Mouse (Mus musculus) MEL (cell line): ENCODE results near the gene Snrnp48. TPM values are rescaled to one million over a fixed set of nuclear protein-coding genes. Genes with fewer than 3 reads are reported as not detected.

ENCODE experiments used
- DNase-seq: peaks from one replicate; pipeline ENCODE4 v3.0.0; 2011; ENCODE audit warnings: low read depth, low spot score
- H3K27ac ChIP-seq: 2 replicates; pipeline ENCODE4 v1.5.1; 2012; ENCODE audit warnings: low read depth, mild to moderate bottlenecking, control low read depth, low read length, moderate library complexity; ENCODE audit not compliant: control insufficient read depth
- H3K27me3 ChIP-seq, 2 experiments: fragments of 150-350 bp in 1 of 2; sonication (generic) in 1 of 2; 2 replicates each; pipeline ENCODE4 v1.6.1; 2012; ENCODE audit warnings: low read length in 2 of 2, mild to moderate bottlenecking in 2 of 2, improper control_type of control experiment in 1 of 2, moderate library complexity in 1 of 2; ENCODE audit not compliant: insufficient read depth in 2 of 2, control insufficient read depth in 1 of 2
- H3K36me3 ChIP-seq, 2 experiments: 2 replicates each; pipeline ENCODE4 v1.6.1; 2012 to 2014; ENCODE audit warnings: low read length in 2 of 2, improper control_type of control experiment in 1 of 2, inconsistent platforms in 1 of 2, mild to moderate bottlenecking in 1 of 2; ENCODE audit not compliant: insufficient read depth in 2 of 2, control insufficient read depth in 1 of 2
- H3K4me1 ChIP-seq, 2 experiments: fragments of 150-350 bp in 1 of 2; sonication (generic) in 1 of 2; 2 replicates each; pipeline ENCODE4 v1.6.1; 2012; ENCODE audit warnings: low read length in 2 of 2, improper control_type of control experiment in 1 of 2, mild to moderate bottlenecking in 1 of 2; ENCODE audit not compliant: insufficient read depth in 2 of 2, control insufficient read depth in 1 of 2
- H3K4me3 ChIP-seq, 2 experiments: fragments of 150-350 bp in 1 of 2; sonication (generic) in 1 of 2; 2 replicates each; pipeline ENCODE4 v1.5.1; 2012; ENCODE audit warnings: low read depth in 2 of 2, low read length in 2 of 2, mild to moderate bottlenecking in 2 of 2, moderate library complexity in 2 of 2, control low read depth in 1 of 2, improper control_type of control experiment in 1 of 2; ENCODE audit not compliant: control insufficient read depth in 1 of 2, insufficient read depth in 1 of 2
- H3K79me2 ChIP-seq: 2 replicates; pipeline ENCODE4 v1.6.1; 2012; ENCODE audit warnings: mild to moderate bottlenecking, low read length, moderate library complexity; ENCODE audit not compliant: control insufficient read depth, poor library complexity, insufficient read depth
- H3K9ac ChIP-seq: 2 replicates; pipeline ENCODE4 v1.6.1; 2012; ENCODE audit warnings: low read depth, mild to moderate bottlenecking, control low read depth, low read length, moderate library complexity; ENCODE audit not compliant: control insufficient read depth, poor library complexity, severe bottlenecking
- H3K9me3 ChIP-seq: fragments of 150-350 bp; sonication (generic); replicated peaks from 2 replicates; pipeline ENCODE4 v1.6.1; 2012; ENCODE audit warnings: mild to moderate bottlenecking, low read length, improper control_type of control experiment, moderate library complexity; ENCODE audit not compliant: insufficient read depth
- BHLHE40 ChIP-seq: IDR thresholded peaks from 2 replicates; pipeline ENCODE4 v1.6.1; 2012; ENCODE audit warnings: low read depth, mild to moderate bottlenecking, inconsistent platforms, low read length, improper control_type of control experiment, borderline replicate concordance
- CHD1 ChIP-seq: IDR thresholded peaks from 2 replicates; pipeline ENCODE4 v1.6.1; 2012; ENCODE audit warnings: low read depth, mild to moderate bottlenecking, inconsistent platforms, low read length, improper control_type of control experiment
- ELF1 ChIP-seq: IDR thresholded peaks from 2 replicates; pipeline ENCODE4 v1.6.1; 2014; ENCODE audit warnings: low read depth, mild to moderate bottlenecking, inconsistent platforms, low read length, improper control_type of control experiment, moderate library complexity
- ETS1 ChIP-seq: IDR thresholded peaks from 2 replicates; pipeline ENCODE4 v1.6.1; 2012; ENCODE audit warnings: low read depth, mild to moderate bottlenecking, inconsistent platforms, low read length, improper control_type of control experiment, moderate library complexity
- GABPA ChIP-seq: IDR thresholded peaks from 2 replicates; pipeline ENCODE4 v1.6.1; 2012; ENCODE audit warnings: low read depth, mild to moderate bottlenecking, inconsistent platforms, low read length, improper control_type of control experiment, moderate library complexity
- GATA1 ChIP-seq: IDR thresholded peaks from 2 replicates; pipeline ENCODE4 v1.6.1; 2011; ENCODE audit warnings: low read depth, low read length, improper control_type of control experiment
- JUND ChIP-seq: IDR thresholded peaks from 2 replicates; pipeline ENCODE4 v1.6.1; 2011; ENCODE audit warnings: low read depth, mild to moderate bottlenecking, improper control_type of control experiment, low read length
- MAX ChIP-seq: IDR thresholded peaks from 2 replicates; pipeline ENCODE4 v1.6.1; 2011; ENCODE audit warnings: low read length, improper control_type of control experiment
- MAZ ChIP-seq: IDR thresholded peaks from 2 replicates; pipeline ENCODE4 v1.6.1; 2012; ENCODE audit warnings: low read depth, mild to moderate bottlenecking, inconsistent platforms, low read length, improper control_type of control experiment
- MEF2A ChIP-seq: IDR thresholded peaks from 2 replicates; pipeline ENCODE4 v1.6.1; 2014; ENCODE audit warnings: low read depth, mild to moderate bottlenecking, inconsistent platforms, low read length, improper control_type of control experiment; ENCODE audit not compliant: poor library complexity, insufficient replicate concordance, severe bottlenecking; ENCODE audit errors: extremely low read depth
- MXI1 ChIP-seq: IDR thresholded peaks from 2 replicates; pipeline ENCODE4 v1.6.1; 2011; ENCODE audit warnings: mild to moderate bottlenecking, low read depth, low read length, improper control_type of control experiment
- MYB ChIP-seq: IDR thresholded peaks from 2 replicates; pipeline ENCODE4 v1.6.1; 2011; ENCODE audit warnings: mild to moderate bottlenecking, low read depth, low read length, improper control_type of control experiment
- MYC ChIP-seq: IDR thresholded peaks from 2 replicates; pipeline ENCODE4 v1.6.1; 2011; ENCODE audit warnings: low read depth, mild to moderate bottlenecking, low read length, improper control_type of control experiment, moderate library complexity
- NELFE ChIP-seq: IDR thresholded peaks from 2 replicates; pipeline ENCODE4 v1.6.1; 2011; ENCODE audit warnings: low read depth, low read length, improper control_type of control experiment
- NRF1 ChIP-seq: IDR thresholded peaks from 2 replicates; pipeline ENCODE4 v1.6.1; 2014; ENCODE audit warnings: low read depth, mild to moderate bottlenecking, inconsistent platforms, low read length, improper control_type of control experiment, moderate library complexity; ENCODE audit not compliant: poor library complexity, insufficient read depth, severe bottlenecking
- POLR2AphosphoS2 ChIP-seq: IDR thresholded peaks from 2 replicates; pipeline ENCODE4 v1.6.1; 2011; ENCODE audit warnings: low read length, improper control_type of control experiment
- POLR2AphosphoS5 ChIP-seq: IDR thresholded peaks from 2 replicates; pipeline ENCODE4 v1.6.1; 2012; ENCODE audit warnings: low read depth, borderline replicate concordance, mild to moderate bottlenecking, inconsistent platforms, low read length, moderate library complexity, mixed read lengths
- USF1 ChIP-seq: IDR thresholded peaks from 2 replicates; pipeline ENCODE4 v1.6.1; 2014; ENCODE audit warnings: low read depth, mild to moderate bottlenecking, inconsistent platforms, low read length, improper control_type of control experiment, moderate library complexity
- USF2 ChIP-seq, 2 experiments: IDR thresholded peaks; 2 replicates each; pipeline ENCODE4 v1.6.1; 2011 to 2012; ENCODE audit warnings: improper control_type of control experiment in 2 of 2, low read length in 2 of 2, borderline replicate concordance in 1 of 2, inconsistent platforms in 1 of 2, low read depth in 1 of 2, mild to moderate bottlenecking in 1 of 2; ENCODE audit not compliant: insufficient read depth in 1 of 2
- ZNF384 ChIP-seq: IDR thresholded peaks from 2 replicates; pipeline ENCODE4 v1.6.1; 2012; ENCODE audit warnings: low read depth, mild to moderate bottlenecking, inconsistent platforms, low read length, improper control_type of control experiment
- polyA plus RNA-seq, 2 experiments: library from polyadenylated mRNA; stranded (reverse) in 1 of 2; unstranded in 1 of 2; fragments of >175 nt in 1 of 2; fragments of >200 nt in 1 of 2; gene quantifications; 2 replicates each; pipeline versions ENCODE4 v1.2.1 to v1.2.4; 2012; ENCODE audit warnings: low replicate concordance in 2 of 2, low read depth in 1 of 2; ENCODE audit not compliant: insufficient read length in 2 of 2, insufficient read depth in 1 of 2, missing spikeins in 1 of 2
- total RNA-seq: library from RNA; depleted of rRNA; stranded (reverse); fragments of 300-350 nt; gene quantifications from 2 replicates; pipeline ENCODE4 v1.2.3, GENCODE M21; 2012

Snrnp48 gene
- total and polyA plus RNA-seq, 3 experiments, result 60.4 to 134 (median 63.2) TPM

DNA sequence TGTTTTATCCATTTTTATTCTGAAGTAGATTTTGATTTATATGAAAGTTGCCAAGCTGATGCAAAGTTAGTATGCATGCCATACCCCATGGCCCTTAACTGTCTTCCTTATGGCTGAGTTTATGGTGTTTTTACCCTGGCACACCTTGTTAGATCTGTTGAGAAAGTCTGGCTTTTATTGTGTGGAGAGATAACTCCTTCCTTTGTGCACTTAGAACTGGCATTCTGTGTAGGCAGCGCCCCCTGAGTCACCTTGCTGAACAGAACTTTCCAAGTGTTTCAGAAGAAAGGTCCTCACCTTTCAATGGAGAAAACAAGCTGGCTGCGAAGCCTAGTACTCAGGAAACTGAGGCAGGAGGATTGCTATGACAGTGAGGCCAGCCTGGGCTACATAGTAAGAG, 42.7 kb upstream of the Snrnp48 start:
- TF ChIP-seq ETS1, result no peak
- no peak for TF ChIP-seq ZNF384
- no peak for TF ChIP-seq POLR2AphosphoS5
- TF ChIP-seq GATA1, result no peak
- no peak for TF ChIP-seq GABPA
- TF ChIP-seq CHD1, result no peak
- TF ChIP-seq USF1, result no peak
- no peak for TF ChIP-seq BHLHE40
- TF ChIP-seq NRF1, result no peak
- no peak for TF ChIP-seq MEF2A
- no peak for TF ChIP-seq POLR2AphosphoS2
- no peak for TF ChIP-seq MYB
- no peak for TF ChIP-seq NELFE
- TF ChIP-seq MYC, result no peak
- no peak for TF ChIP-seq MAX
- no peak for TF ChIP-seq ELF1
- TF ChIP-seq, all 39 proteins: peak for 0
- no peaks in the 10 kb centered on the region for H3K79me2 ChIP-seq
- H3K9me3 ChIP-seq, result no peaks in the 10 kb centered on the region
- no peaks in the 10 kb centered on the region for H3K36me3 ChIP-seq
- H3K27me3 ChIP-seq, result peaks cover 4 to 9% of the 10 kb centered on the region in 2 experiments
- no peak overlapping the region for H3K9ac ChIP-seq
- no peak overlapping the region for H3K4me3 ChIP-seq
- DNase-seq, result no peak
- H3K27ac ChIP-seq, result no peak overlapping the region
- no peaks in the 10 kb centered on the region for H3K4me1 ChIP-seq

DNA sequence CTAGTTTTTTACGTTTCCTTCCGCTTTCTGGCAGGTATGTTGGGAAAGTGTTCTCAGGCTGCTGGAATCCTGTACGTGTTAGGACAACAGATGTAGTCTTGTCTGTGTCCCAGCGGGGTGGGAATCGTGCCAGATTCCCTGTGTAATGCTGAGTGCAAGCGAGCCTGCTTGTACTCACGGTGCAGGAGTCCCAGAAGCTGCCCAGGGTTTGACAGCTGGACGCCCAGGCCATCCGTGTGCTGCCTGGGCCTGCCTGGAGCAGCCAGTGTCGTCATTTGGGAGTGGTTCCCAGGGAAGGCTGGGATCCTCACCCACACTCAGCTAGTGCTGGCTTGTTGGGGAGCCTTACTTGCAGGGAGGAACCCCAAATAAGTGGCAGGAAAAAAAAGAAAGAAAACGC, 42.1 kb upstream of the Snrnp48 start:
- Histone ChIP-seq H3K9ac (no peak overlapping the region), H3K36me3 (no peaks in the 10 kb centered on the region), H3K79me2 (no peaks in the 10 kb centered on the region), H3K4me1 (no peaks in the 10 kb centered on the region), H3K9me3 (no peaks in the 10 kb centered on the region), H3K27ac (no peak overlapping the region), H3K27me3 (peaks cover 7 to 9% of the 10 kb centered on the region in 2 experiments), H3K4me3 (no peak overlapping the region)
- DNase-seq, result no peak
- no peak for TF ChIP-seq CHD1
- TF ChIP-seq MAZ, result no peak
- no peak for TF ChIP-seq MYB
- no peak for TF ChIP-seq MEF2A
- TF ChIP-seq JUND, result no peak
- TF ChIP-seq MYC, result no peak
- TF ChIP-seq USF2 (IDR thresholded peaks at IDR 0.05; ENCODE audit: borderline replicate concordance in 1 of 2, insufficient read depth in 1 of 2, low read depth in 1 of 2, low read length in 2 of 2), result no peak
- TF ChIP-seq NELFE, result no peak
- no peak for TF ChIP-seq MXI1
